Mouse (Mus musculus): ENCODE data around the gene Slc25a1. TPM values are rescaled to one million over a fixed set of nuclear protein-coding genes. Genes with fewer than 3 reads are reported as not detected.
"Not testable (repeated sequence)": the region's sequence is repeated elsewhere in the genome, so short reads cannot be mapped to it uniquely, and the experiment has no call there.

Slc25a1 gene
- polyA plus RNA-seq (2012; rRNA removed), result 191 and 199 TPM in 2 replicates

DNA sequence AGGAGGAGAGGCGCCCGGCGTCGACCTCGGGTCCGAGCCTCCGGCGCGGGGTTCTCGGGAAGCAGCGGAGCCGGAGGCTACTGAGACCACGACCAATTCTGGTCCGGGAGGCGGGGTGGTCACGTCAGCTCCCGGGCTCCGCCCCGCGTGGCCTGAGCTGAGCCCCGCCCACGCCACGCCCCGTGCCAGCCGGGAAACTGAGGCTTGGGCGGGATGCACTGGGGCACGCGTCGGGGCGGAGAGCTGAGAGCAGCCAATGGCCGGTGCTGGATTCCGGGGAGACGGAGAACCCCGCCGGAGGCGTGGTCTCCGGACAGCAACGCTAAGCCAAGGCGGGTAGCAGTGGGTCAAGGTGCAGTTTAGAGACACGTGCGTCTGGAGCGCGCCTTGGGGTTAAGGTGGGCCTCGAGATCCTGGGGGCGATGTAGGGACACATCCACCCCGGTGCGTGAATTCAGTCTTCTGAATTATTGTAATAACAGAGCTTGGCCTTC, at the start of gene Slc25a1:
TSS of gene Slc25a1 (minus strand) at position 133 of the 494 bp plus-strand sequence.
- under 1% methylated on average over 46 of the region's 47 CpGs for WGBS
- no peak for DNase-seq (ENCODE audit: low read depth, low spot score)

DNA sequence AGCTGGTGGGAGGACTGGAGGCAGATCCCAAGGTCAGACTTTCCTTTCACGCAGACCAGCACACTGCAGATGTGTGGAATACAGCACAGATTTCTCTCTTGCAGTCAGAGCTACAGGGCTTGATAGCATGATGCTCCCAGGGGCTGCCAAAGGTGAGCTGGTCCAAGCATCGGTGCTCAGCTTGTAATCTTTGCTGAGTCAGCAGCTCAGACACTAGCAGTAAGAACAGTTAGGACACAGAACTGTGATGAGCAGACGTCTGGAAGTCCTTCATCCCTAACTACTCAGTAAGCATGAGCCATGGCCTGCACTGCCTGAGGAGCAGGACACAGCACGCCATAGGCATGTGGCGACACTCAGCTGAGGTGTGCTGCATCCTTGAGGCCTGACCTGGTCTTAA, 43.8 kb upstream of the Slc25a1 start:
- no peak for DNase-seq (ENCODE audit: low read depth, low spot score)
- 73% methylated on average over 5 of the region's 5 CpGs for WGBS

- WGBS, result 80% methylated on average over 7 of the region's 7 CpGs
- DNase-seq (ENCODE audit: low read depth, low spot score), result no peak
Measured at GRCm38 (mm10) chr16:17962091-17962490, 34.1 kb upstream of the Slc25a1 start.

DNA sequence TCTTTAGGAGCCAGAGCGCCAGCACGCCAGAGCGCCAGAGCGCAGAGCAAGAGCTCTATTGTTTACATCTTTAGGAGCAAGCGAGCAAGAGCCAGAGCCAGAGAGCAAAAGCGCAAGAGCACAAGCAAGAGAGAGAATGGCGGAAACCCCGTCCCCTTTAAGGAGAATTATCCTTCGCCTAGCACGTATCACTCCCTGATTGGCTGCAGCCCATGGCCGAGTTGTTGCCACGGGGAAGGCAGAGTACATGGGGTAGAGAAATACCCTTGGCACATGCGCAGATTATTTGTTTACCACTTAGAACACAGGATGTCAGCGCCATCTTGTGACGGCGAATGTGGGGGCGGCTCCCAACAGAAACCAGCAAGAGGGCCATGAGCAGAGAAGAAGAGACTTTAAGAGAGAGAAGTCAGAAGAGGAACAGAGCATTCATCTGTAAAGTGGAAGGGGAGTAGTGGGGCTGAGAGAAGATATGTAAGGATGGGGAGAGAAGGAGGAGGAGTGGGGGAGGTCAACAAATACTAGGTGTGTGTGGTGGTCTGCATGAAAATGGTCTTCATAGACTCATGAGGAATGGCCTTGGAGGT, 28.1 kb upstream of the Slc25a1 start:
- not testable (repeated sequence) for DNase-seq (ENCODE audit: low read depth, low spot score)
- 96% methylated on average over 17 of the region's 17 CpGs for WGBS

- WGBS, result 87% methylated on average over 4 of the region's 4 CpGs
- no peak for DNase-seq (ENCODE audit: low read depth, low spot score)
Measured at GRCm38 (mm10) chr16:17951618-17952017, 23.6 kb upstream of the Slc25a1 start.

DNA sequence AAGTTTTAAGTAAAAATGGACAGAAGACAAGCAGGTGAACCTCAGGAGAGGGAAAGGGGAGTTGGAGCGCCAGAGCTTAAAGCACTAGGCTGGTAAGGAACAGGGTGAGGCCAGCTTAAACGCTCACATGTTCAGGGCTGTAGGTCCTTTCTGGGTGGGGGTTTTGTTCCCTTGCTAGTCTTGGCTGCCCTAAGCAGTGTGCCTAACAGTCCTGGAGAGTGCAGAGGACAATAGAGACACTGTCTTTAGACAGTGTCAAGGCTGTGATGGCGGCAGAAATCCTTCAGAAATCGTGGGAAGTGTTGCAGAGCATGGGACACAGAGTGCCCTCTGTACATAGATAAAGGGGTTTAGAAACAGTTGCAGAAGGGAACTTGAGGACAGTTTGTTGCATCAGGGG, 22.0 kb upstream of the Slc25a1 start:
- 52% methylated on average over 4 of the region's 4 CpGs for WGBS
- DNase-seq (ENCODE audit: low read depth, low spot score), result no peak

- WGBS, result 66% methylated on average over 2 of the region's 2 CpGs
- no peak for DNase-seq (ENCODE audit: low read depth, low spot score)
Measured at GRCm38 (mm10) chr16:17949421-17949877, 21.4 kb upstream of the Slc25a1 start.

DNA sequence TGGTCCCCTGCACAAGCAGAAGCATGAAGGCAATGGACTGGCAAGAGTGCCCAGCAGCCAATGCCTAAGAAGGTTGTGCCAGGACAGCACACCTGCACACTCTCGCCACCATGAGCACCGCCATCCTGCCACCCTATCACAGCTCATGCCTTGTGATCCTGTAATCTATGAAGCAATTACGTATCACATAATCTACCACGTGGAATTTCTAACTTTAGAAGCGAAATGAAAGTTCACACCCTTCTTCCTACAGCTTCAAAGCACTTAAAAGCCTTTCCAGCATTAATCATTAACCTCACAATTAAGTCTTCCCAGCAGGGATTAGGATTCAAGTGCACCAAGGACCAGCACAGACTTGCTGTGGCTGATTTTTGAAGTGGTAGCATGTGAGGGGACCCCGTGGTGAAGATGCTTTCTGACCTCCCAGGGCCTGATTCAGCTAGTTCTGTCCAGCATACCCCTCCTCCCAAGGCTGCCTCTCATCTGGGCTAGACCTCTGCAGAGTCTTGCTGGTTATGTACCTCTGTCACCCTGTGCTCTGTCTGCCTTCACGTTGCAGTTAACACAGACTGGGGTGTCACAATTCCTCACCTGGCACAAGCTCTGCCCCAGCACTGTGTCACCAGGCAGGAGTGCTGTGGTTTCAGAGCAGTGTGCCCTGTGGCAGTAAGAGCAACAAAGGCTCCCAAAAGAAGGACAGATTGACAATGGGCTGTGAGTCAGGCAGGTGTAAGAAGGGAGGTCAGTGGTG, 17.2 kb upstream of the Slc25a1 start:
- WGBS, result 23% methylated on average over 7 of the region's 7 CpGs
- DNase-seq (ENCODE audit: low read depth, low spot score), result no peak

- DNase-seq (ENCODE audit: low read depth, low spot score), result no peak
- WGBS, result 75% methylated on average over 8 of the region's 8 CpGs
Measured at GRCm38 (mm10) chr16:17943466-17943865, 15.4 kb upstream of the Slc25a1 start.

DNA sequence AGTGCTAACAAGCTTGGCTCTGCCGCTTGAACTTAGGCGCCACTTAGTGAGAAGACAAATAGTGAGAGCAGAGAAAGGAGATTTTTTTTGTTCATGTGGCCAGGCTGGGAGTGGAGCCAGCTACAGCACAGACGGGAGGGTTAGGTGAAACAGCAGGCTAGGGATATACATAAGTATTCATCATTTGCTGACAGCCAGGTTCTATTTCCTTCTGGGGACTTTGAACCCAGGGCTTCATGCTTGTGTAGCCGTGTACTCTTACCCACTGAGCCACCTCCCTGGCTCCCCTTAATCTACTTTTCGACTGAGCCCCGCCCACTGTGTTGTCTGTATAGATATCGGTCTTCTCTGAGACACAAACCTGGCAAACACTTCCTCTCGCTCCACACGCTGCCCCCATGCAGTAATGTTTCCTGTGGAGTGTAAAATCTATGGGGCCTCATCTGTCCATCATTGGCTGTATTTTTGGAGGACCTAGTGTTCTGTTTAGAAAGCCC, 11.3 kb upstream of the Slc25a1 start:
- 16% methylated on average over 9 of the region's 9 CpGs for WGBS
- no peak for DNase-seq (ENCODE audit: low read depth, low spot score)

GRCm38 (mm10) chr16:17938821-17939220, 10.8 kb upstream of the Slc25a1 start:
- DNase-seq (ENCODE audit: low read depth, low spot score), result no peak
- 6% methylated on average over 7 of the region's 7 CpGs for WGBS

- WGBS, result 36% methylated on average over 7 of the region's 7 CpGs
- DNase-seq (ENCODE audit: low read depth, low spot score), result no peak
Measured at GRCm38 (mm10) chr16:17938187-17938586, 10.2 kb upstream of the Slc25a1 start.

- no peak for DNase-seq (ENCODE audit: low read depth, low spot score)
- 89% methylated on average over 10 of the region's 10 CpGs for WGBS
Measured at GRCm38 (mm10) chr16:17936776-17937175, 8.8 kb upstream of the Slc25a1 start.

GRCm38 (mm10) chr16:17934445-17934910, 6.5 kb upstream of the Slc25a1 start:
- 47% methylated on average over 3 of the region's 3 CpGs for WGBS
- no peak for DNase-seq (ENCODE audit: low read depth, low spot score)

DNA sequence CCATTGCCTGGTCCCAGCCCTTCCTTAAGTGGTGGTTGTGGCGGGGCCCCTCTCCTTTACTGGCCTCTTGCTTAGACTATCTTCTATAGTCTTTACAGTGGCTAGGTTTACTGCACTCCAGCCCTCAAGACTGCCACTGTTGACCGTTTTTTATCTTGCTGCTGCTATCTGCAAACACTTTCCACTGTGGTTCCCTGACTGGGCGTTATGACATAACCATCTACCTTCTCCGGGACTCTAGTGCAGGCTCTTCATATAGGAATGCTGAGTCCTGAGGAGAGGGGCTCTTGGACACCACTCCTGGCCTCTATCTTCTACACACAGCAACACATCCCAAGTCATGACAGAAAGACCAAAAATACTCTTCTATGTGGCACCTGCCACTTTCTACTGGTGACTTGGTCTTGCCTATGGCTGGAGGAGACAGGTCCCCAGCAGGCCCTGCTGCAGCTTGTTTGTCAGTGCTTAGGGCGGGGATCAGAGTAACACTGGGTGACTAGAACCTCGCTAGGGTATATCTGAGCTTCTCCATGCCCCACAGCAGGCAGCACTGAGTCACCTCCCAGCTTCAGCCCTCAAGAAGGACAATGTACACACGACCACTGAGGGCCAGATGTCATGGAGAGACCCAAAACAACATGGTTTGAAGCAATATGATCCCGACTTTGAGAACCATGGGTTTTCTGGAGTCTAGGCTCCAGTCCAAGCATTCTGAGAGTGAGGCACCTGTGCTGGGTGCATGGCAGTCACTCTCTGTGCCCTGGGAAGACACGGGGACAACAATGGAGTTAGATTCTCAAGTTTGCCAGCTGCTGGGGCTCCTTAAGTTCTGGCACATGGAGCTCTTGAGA, 5.8 kb upstream of the Slc25a1 start:
- DNase-seq (ENCODE audit: low read depth, low spot score), result no peak
- WGBS, result 62% methylated on average over 9 of the region's 9 CpGs

GRCm38 (mm10) chr16:17931906-17932460, 4.0 kb upstream of the Slc25a1 start:
- WGBS, result 75% methylated on average over 5 of the region's 5 CpGs
- no peak for DNase-seq (ENCODE audit: low read depth, low spot score)

DNA sequence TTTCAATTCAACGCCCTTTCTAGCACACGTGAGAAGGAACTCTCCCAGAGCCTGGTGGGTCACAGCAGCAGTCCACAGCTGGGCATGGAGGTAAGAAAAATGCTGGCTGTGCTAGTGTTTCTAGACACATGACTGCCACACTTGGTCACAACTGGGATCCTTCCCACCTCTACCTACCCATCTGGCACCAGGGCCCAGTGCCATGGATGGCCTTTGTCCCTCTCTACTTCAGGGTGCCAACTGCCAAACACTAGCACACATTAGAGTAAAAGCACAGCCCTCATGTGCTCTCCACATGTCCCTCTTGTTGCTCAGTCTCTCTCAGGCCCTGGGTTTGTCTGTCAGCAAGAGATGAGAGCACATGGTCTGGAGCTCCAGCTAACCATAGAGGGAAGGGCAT, 1.6 kb upstream of the Slc25a1 start:
- WGBS, result 71% methylated on average over 2 of the region's 2 CpGs
- DNase-seq (ENCODE audit: low read depth, low spot score), result no peak

GRCm38 (mm10) chr16:17929211-17929610, 1.2 kb upstream of the Slc25a1 start:
- WGBS, result 18% methylated on average over 2 of the region's 2 CpGs
- no peak for DNase-seq (ENCODE audit: low read depth, low spot score)

DNA sequence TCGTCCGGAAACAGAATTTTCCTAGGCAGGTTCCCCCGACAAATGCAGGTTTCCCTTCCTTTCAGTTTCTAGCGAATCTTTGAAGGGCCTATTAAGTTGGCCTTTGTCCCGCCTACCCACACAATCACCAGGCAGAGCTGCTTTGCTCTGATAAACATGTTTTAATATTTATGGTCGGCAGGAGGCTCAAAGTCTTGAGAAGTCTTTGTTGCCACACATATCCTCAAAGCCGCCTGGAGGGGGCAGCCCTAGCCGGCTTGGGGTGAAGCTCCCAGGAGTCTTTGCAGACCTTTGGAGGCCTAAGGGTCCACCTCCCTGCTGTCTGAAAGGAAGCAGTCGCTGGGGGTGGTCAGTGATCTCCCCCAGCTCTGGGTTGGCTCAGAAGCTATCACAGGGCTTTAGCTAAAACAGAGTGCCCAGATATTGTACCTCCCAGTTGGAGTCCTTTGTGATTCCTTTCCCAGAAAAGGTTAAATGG, 647 bp upstream of the Slc25a1 start:
- DNase-seq (ENCODE audit: low read depth, low spot score), result no peak
- WGBS, result 1% methylated on average over 9 of the region's 9 CpGs

All from large intestine, adult 2 months (tissue).